Mouse (Mus musculus) spleen, postnatal 10 days (tissue): ENCODE data around the gene Ap1g2.

Experiments
- DNase-seq, 2 experiments: peaks; one replicate each; pipeline ENCODE4 v3.0.0; 2021 to 2022; ENCODE audit warnings: low spot score in 2 of 2

Ap1g2 gene

GRCm38 (mm10) chr14:55059931-55060330, 46.5 kb downstream of the Ap1g2 start:
- DNase-seq: no peak

- DNase-seq: no peak
Measured at GRCm38 (mm10) chr14:55059009-55059408, 47.4 kb downstream of the Ap1g2 start.

GRCm38 (mm10) chr14:55055167-55055834, 51.1 kb downstream of the Ap1g2 start:
- DNase-seq: no peak

- DNase-seq: no peak
Measured at GRCm38 (mm10) chr14:55054191-55054749, 52.1 kb downstream of the Ap1g2 start.

DNA sequence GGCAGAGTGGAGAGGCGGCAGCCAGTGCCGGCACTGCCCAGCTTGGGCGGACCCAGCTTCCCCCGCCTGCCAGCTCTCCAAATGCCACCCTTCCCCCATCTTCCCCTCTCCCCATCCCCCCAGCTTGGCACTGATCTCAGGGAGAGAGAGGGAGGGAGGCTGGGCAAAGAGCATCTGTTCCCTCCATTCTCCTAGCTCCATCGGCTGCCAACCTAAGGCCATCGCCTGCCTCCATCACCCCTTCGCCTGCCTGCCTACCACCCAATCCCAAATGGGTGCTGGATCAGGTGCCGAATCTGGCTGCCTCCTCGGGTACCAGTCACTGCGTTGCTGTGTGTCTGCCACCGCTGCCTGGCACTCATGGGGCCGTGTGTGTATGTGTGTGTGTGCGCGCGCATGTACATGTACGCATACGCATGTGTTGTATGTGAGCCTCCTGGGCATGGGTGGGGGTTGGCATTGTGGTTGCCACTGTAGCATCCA, 52.6 kb downstream of the Ap1g2 start:
- no peak for DNase-seq

DNA sequence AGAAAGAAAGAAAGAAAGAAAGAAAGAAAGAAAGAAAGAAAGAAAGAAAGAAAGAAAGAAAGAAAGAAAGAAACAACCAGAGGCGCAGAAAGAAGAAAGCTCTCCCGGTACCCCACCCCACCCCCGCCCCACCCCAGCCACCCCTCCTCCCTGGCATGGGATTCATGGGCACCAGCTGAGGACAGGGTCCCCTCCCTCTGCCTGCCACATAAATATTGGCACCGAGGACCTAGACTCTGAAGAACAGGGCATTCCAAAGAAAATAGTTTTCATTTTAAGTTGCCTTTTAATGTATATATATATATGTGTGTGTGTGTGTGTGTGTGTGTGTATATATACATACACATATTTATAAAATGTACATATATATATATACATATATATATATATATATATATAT, 53.3 kb downstream of the Ap1g2 start:
- no peak for DNase-seq

- no peak for DNase-seq
Measured at GRCm38 (mm10) chr14:55052496-55052895, 53.9 kb downstream of the Ap1g2 start.
